Mouse (Mus musculus) megakaryocyte progenitor cell, adult 5-6 weeks (primary cell): ENCODE data around the gene Chst8. TPM values are rescaled to one million over a fixed set of nuclear protein-coding genes. Genes with fewer than 3 reads are reported as not detected.

Experiments
- ATAC-seq: replicated peaks from 2 replicates; pipeline ENCODE4 v1.8.0; 2016; ENCODE audit warnings: mild to moderate bottlenecking, moderate TSS enrichment, inconsistent platforms; ENCODE audit not compliant: poor library complexity
- total RNA-seq, 2 experiments: library from RNA; stranded (forward) in 1 of 2; stranded (reverse) in 1 of 2; fragments of 157-497, 149-512 nt in 1 of 2; fragments of 200-1000 nt in 1 of 2; gene quantifications; 2 replicates each; pipeline versions ENCODE4 v1.2.3 to v1.2.4; 2015 to 2017

Chst8 gene
- total RNA-seq, 2 experiments from 2014 or later = not detected

DNA sequence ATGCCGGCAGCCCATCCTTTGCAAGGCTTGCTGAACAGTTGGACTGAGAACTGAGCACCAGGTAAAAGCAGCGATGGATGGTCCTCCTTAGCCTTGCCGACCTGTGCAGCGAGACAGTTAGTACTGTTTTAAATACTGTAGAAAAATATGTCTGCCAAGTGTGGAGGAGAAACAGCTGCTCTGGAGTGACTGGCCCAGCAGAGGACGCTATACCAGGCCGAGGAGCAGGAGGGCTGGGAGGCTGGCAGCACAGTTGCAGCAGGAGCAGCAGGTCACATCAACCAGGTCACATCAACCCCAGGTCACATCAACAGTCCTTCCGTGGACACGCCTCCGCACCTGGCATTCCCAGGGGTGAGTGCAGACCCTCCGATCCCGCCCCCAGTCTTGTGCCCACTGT, 172.7 kb downstream of the Chst8 start:
- ATAC-seq = no peak

DNA sequence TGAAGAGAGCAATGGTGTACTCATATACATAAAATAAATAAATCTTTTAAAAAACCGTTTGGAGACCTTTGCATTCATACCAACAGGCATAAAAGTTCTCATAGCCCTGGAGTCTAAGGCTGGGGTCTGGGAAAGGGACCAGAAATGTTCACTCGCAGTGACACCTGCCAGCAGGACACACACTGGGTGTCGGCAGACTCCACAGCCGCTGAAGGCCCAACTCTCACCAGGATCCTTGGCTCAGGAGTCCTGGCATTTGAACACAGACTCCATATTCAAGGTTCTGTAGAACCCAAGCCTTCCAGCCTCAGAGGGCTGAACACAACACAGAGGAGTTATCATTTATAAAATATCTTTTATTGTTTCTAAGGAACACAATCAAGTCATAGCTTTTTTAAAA, 175.8 kb downstream of the Chst8 start:
- no peak for ATAC-seq

DNA sequence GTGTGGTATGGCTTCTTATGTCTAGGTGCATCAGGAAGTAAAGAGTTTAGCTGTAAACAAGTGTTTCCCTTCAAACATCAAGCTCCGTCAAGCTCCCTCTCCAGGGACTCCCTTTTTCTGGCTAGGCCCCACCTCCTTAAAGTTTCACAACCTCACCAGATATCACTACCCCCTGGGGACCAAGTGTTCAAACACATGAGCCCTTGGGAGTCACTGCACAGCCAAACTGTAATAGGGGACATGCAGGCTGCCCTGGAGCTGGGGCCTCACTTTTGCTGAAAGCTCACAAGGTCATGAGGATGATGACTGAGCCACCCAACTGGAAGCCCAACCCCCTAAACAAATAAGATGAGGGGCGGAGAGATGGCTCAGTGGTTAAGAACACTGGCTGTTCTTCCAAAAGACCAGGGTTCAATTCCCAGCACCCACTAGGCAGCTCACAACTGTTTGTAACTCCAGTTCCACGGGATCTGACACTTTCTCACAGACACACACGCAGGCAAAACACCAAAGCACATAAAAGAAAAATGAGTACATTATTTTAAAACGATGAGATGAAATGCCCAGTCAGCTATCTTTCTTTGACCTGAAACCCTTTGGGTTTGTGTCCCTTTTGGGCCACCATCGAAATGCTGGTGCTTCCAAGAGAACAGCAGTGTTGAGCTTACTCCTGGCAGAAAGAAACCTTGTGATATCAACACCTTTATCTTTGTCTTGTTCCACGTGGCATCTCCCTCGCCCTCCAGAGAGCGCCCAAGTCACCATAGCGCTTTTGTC, 179.4 kb downstream of the Chst8 start:
- no peak for ATAC-seq

DNA sequence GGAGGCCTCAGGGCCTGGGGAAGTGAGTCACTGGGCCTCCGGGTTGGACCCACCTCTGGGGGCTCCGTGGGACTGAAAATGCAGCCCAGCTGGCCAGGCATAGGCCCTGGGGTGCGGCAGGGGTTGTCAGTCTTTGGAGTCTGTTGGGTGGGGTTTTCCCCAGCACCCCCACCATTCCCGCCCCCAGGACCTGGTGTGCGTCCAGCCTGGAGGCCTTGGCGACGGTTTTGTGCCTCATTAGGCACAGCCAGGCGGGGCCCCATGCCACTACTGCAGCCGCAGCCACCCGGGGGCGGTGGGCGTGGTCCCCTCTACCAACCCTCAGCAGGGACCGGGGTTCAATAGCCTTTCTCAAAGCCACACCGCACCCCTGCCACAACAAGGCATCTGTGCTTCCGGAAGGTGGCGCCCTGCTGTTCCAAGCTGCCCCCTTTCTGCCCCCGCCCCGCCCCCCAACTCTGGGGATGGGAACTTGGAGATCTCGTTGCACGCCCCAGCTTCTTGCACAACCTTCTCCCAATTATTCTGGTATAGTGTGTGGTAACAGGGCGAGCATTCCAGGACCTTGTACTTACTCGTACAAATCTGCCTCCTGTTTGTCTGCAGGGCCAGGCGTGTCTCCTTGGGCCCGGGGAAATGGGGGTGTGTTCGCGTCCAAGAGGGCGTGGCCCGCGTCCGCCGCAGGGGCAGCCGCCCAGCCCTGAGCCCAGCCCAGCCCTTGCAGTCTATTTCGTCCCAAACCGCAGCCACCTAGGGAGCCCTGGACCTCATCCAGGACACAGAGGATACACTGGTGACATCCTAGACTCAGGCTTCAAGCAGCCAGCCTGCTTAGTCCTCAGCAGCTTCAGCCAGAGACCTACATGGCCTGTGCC, 182.1 kb downstream of the Chst8 start:
- ATAC-seq = peak; percentile 74

DNA sequence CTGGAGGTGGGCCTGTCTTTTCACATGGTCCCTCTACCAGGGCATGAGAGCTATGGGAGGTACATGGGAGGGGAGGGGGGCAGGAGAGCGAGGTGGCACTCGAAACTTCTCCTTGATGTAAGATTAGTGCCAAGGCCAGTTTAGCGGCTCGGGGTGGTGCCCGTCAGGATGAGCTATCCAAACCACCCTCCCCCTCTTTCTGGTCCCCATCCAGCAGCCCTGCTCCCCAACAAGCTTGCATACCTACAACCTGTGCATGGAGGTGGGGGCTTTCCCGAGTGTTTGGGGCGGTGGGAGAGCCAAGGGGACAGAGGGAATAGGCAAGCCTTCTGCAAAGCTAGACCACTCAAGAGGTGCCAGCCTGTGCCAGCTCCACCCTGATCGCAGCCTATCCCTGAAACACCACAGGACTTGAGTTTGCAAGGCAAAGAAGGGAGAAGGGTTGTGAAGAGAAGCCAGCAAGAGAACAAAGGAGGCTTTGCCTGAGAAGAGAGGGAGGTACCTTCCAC, 182.8 kb downstream of the Chst8 start:
- ATAC-seq = no peak

Other genes starting within 250 kb of the Chst8 start
- 0.22 TPM in 1 of 2 replicates, not detected in the other for gene Kctd15, start 156.0 kb downstream of the Chst8 start, total RNA-seq (2015)
- gene Kctd15, start 156.0 kb downstream of the Chst8 start, total RNA-seq (2017) = not detected in 2 replicates
- 32.6 and 37.7 TPM in 2 replicates for gene Pepd, start 99.7 kb upstream of the Chst8 start, total RNA-seq (2015)
- gene Pepd, start 99.7 kb upstream of the Chst8 start, total RNA-seq (2017) = 30.8 and 40.6 TPM in 2 replicates
- 16.7 and 17.1 TPM in 2 replicates for gene Cebpg, start 243.9 kb upstream of the Chst8 start, total RNA-seq (2015)
- 29.8 and 34.6 TPM in 2 replicates for gene Cebpg, start 243.9 kb upstream of the Chst8 start, total RNA-seq (2017)